Mouse (Mus musculus) hindbrain, postnatal 0 days (tissue): ENCODE measurements around the gene Pum2. TPM values are rescaled to one million over a fixed set of nuclear protein-coding genes. Genes with fewer than 3 reads are reported as not detected.

Experiments used
- ATAC-seq: fragments of 200-750 bp; cut with Nextera tagmentation; 2 replicates; pipeline ENCODE4 v1.8.0; 2017; ENCODE audit warnings: mild to moderate bottlenecking, moderate TSS enrichment, moderate library complexity
- DNase-seq: peaks from one replicate; pipeline ENCODE4 v3.0.0-alpha.2; 2015; ENCODE audit warnings: low spot score
- H3K27ac ChIP-seq: fragments of 300-500 bp; sonication (generic); 2 replicates; pipeline ENCODE4 v1.5.1; 2014; ENCODE audit warnings: mild to moderate bottlenecking
- H3K27me3 ChIP-seq: fragments of 300-500 bp; sonication (generic); 2 replicates; pipeline ENCODE4 v1.6.1; 2014; ENCODE audit warnings: low read length, mixed read lengths; ENCODE audit not compliant: insufficient read depth
- H3K36me3 ChIP-seq: fragments of 300-500 bp; sonication (generic); 2 replicates; pipeline ENCODE4 v1.6.1; 2014; ENCODE audit warnings: low read length, mixed read lengths; ENCODE audit not compliant: insufficient read depth
- H3K4me1 ChIP-seq: fragments of 300-500 bp; sonication (generic); 2 replicates; pipeline ENCODE4 v1.6.1; 2014; ENCODE audit warnings: antibody characterized with exemption, low read length, mixed read lengths; ENCODE audit not compliant: insufficient read depth
- H3K4me2 ChIP-seq: fragments of 300-500 bp; sonication (generic); 2 replicates; pipeline ENCODE4 v1.6.1; 2014; ENCODE audit warnings: low read depth, mild to moderate bottlenecking, low read length, moderate library complexity, mixed read lengths
- H3K4me3 ChIP-seq: fragments of 300-500 bp; sonication (generic); 2 replicates; pipeline ENCODE4 v1.5.1; 2014; ENCODE audit warnings: low read length
- H3K9ac ChIP-seq: fragments of 300-500 bp; sonication (generic); replicated peaks from 2 replicates; pipeline ENCODE4 v1.6.1; 2014; ENCODE audit warnings: mild to moderate bottlenecking, low read length, moderate library complexity, mixed read lengths
- H3K9me3 ChIP-seq: fragments of 300-500 bp; sonication (generic); 2 replicates; pipeline ENCODE4 v1.6.1; 2016; ENCODE audit warnings: low read length, mixed read lengths
- CTCF ChIP-seq: IDR thresholded peaks from 2 replicates; pipeline ENCODE4 v1.5.1; 2016; ENCODE audit warnings: antibody characterized with exemption, control low read depth, low read depth
- WGBS: fragments of 180-500 bp; shearing (Covaris S2); extraction: QIAGEN DNeasy Blood & Tissue Kit; methylation state at CpG from one replicate; pipeline ENCODE4 v1.1.7; 2014; 5-methylcytosine and 5-hydroxymethylcytosine counted together
- polyA plus RNA-seq: library from polyadenylated mRNA; unstranded; fragments of >200 nt; fragmentation: Nextera tagmentation; extraction: Ambion mirVana; gene quantifications from 2 replicates; pipeline ENCODE4 v1.2.1, GENCODE M21; 2015
- total RNA-seq: library from RNA; depleted of rRNA; stranded (reverse); fragments of >200 nt; gene quantifications from 2 replicates; pipeline ENCODE4 v1.2.3, GENCODE M21; 2014

Gene Pum2
- total and polyA plus RNA-seq, 2 experiments from 2014 or later = 31.1 to 118 TPM

- Histone ChIP-seq H3K9ac (no peak overlapping the region), H3K4me1 (no peaks in the 10 kb centered on the region), H3K27ac (no peak overlapping the region), H3K27me3 (no peaks in the 10 kb centered on the region), H3K9me3 (no peaks in the 10 kb centered on the region), H3K4me2 (no peak overlapping the region), H3K4me3 (no peak overlapping the region), H3K36me3 (no peaks in the 10 kb centered on the region)
- ATAC-seq = no peak
- no peak for DNase-seq
- WGBS = 71% methylated on average over 10 of the region's 10 CpGs
- no peak for TF ChIP-seq CTCF
Measured at GRCm38 (mm10) chr12:8657116-8657515, 16.8 kb upstream of the Pum2 start.

- Histone ChIP-seq H3K9ac (no peak overlapping the region), H3K9me3 (no peaks in the 10 kb centered on the region), H3K36me3 (no peaks in the 10 kb centered on the region), H3K27ac (no peak overlapping the region), H3K4me3 (no peak overlapping the region), H3K4me1 (no peaks in the 10 kb centered on the region), H3K4me2 (no peak overlapping the region), H3K27me3 (no peaks in the 10 kb centered on the region)
- 92% methylated on average over 6 of the region's 6 CpGs for WGBS
- DNase-seq (no peak), ATAC-seq (no peak)
- TF ChIP-seq CTCF = no peak
Measured at GRCm38 (mm10) chr12:8657629-8658366, 16.1 kb upstream of the Pum2 start.

GRCm38 (mm10) chr12:8659406-8660279, 14.3 kb upstream of the Pum2 start:
- no peaks in the 10 kb centered on the region for H3K36me3 ChIP-seq
- no peak for DNase-seq
- TF ChIP-seq CTCF = no peak
- H3K9ac ChIP-seq = no peak overlapping the region
- no peak overlapping the region for H3K27ac ChIP-seq
- H3K27me3 ChIP-seq = no peaks in the 10 kb centered on the region
- ATAC-seq = no peak
- 83% methylated on average over 15 of the region's 15 CpGs for WGBS
- no peak overlapping the region for H3K4me3 ChIP-seq
- H3K4me1 ChIP-seq = no peaks in the 10 kb centered on the region
- H3K9me3 ChIP-seq = no peaks in the 10 kb centered on the region
- no peak overlapping the region for H3K4me2 ChIP-seq

- H3K4me2 ChIP-seq = no peak overlapping the region
- 66% methylated on average over 3 of the region's 3 CpGs for WGBS
- no peaks in the 10 kb centered on the region for H3K4me1 ChIP-seq
- no peak for ATAC-seq
- no peak for DNase-seq
- no peaks in the 10 kb centered on the region for H3K27me3 ChIP-seq
- H3K9me3 ChIP-seq = no peaks in the 10 kb centered on the region
- TF ChIP-seq CTCF = no peak
- no peak overlapping the region for H3K9ac ChIP-seq
- no peak overlapping the region for H3K4me3 ChIP-seq
- H3K36me3 ChIP-seq = no peaks in the 10 kb centered on the region
- H3K27ac ChIP-seq = no peak overlapping the region
Measured at GRCm38 (mm10) chr12:8661747-8662146, 12.2 kb upstream of the Pum2 start.

- Histone ChIP-seq H3K9ac (no peak overlapping the region), H3K36me3 (no peaks in the 10 kb centered on the region), H3K4me1 (no peaks in the 10 kb centered on the region), H3K4me3 (no peak overlapping the region), H3K27me3 (no peaks in the 10 kb centered on the region), H3K4me2 (no peak overlapping the region), H3K27ac (no peak overlapping the region), H3K9me3 (no peaks in the 10 kb centered on the region)
- no peak for DNase-seq
- no peak for ATAC-seq
- no peak for TF ChIP-seq CTCF
- 63% methylated on average over 2 of the region's 2 CpGs for WGBS
Measured at GRCm38 (mm10) chr12:8662175-8662574, 11.8 kb upstream of the Pum2 start.

GRCm38 (mm10) chr12:8662721-8663120, 11.2 kb upstream of the Pum2 start:
- Histone ChIP-seq H3K27ac (no peak overlapping the region), H3K4me3 (no peak overlapping the region), H3K4me2 (no peak overlapping the region), H3K27me3 (no peaks in the 10 kb centered on the region), H3K9me3 (no peaks in the 10 kb centered on the region), H3K36me3 (no peaks in the 10 kb centered on the region), H3K9ac (no peak overlapping the region), H3K4me1 (no peaks in the 10 kb centered on the region)
- WGBS = 72% methylated on average over 4 of the region's 4 CpGs
- TF ChIP-seq CTCF = no peak
- DNase-seq (no peak), ATAC-seq (no peak)
